Mouse (Mus musculus) CH12F3 (cell line): Measurements from ENCODE around the gene Pnkd.
"Not testable (repeated sequence)": the region's sequence is repeated elsewhere in the genome, so short reads cannot be mapped to it uniquely, and the experiment has no call there.

Source experiments
- in situ Hi-C: fragments of 300-500 bp; cut with MboI; formaldehyde crosslinking; loops from 2 replicates; pipeline ENCODE4 v1.14.3; 2020; ENCODE audit warnings: low sequenced_read_pairs

Gene Pnkd

GRCm38 (mm10) chr1:74278538-74278937, 6.2 kb upstream of the Pnkd start, which contains the start of gene Gpbar1:
Gene Gpbar1 (plus strand): TSS chr1:74278550.
- in situ Hi-C loops, result no loop called here

- in situ Hi-C loops, result no loop called here
Observed at GRCm38 (mm10) chr1:74278988-74279387, 5.7 kb upstream of the Pnkd start.

GRCm38 (mm10) chr1:74280591-74281325, 4.0 kb upstream of the Pnkd start:
- in situ Hi-C loops, result no loop called here

GRCm38 (mm10) chr1:74281372-74281771, 3.4 kb upstream of the Pnkd start:
- in situ Hi-C loops, result no loop called here

- in situ Hi-C loops, result no loop called here
Observed at GRCm38 (mm10) chr1:74281886-74282285, 2.8 kb upstream of the Pnkd start.

GRCm38 (mm10) chr1:74282896-74283625, 1.7 kb upstream of the Pnkd start:
- in situ Hi-C loops, result no loop called here

- in situ Hi-C loops, result no loop called here
Observed at GRCm38 (mm10) chr1:74283686-74284463, 855 bp upstream of the Pnkd start.

GRCm38 (mm10) chr1:74285212-74286010, 681 bp downstream of the Pnkd start:
- in situ Hi-C loops, result no loop called here

- in situ Hi-C loops, result not testable (repeated sequence)
Observed at GRCm38 (mm10) chr1:74286869-74287607, 2.3 kb downstream of the Pnkd start.

- in situ Hi-C loops, result no loop called here
Observed at GRCm38 (mm10) chr1:74288327-74288726, 3.6 kb downstream of the Pnkd start.

GRCm38 (mm10) chr1:74289248-74289647, 4.5 kb downstream of the Pnkd start:
- in situ Hi-C loops, result no loop called here

- in situ Hi-C loops, result no loop called here
Observed at GRCm38 (mm10) chr1:74289740-74290139, 5.0 kb downstream of the Pnkd start.

- in situ Hi-C loops, result no loop called here
Observed at GRCm38 (mm10) chr1:74290141-74290540, 5.4 kb downstream of the Pnkd start.

GRCm38 (mm10) chr1:74292331-74293020, 7.7 kb downstream of the Pnkd start:
- in situ Hi-C loops, result no loop called here

- in situ Hi-C loops, result no loop called here
Observed at GRCm38 (mm10) chr1:74293306-74293960, 8.7 kb downstream of the Pnkd start.

GRCm38 (mm10) chr1:74294090-74294643, 9.4 kb downstream of the Pnkd start:
- in situ Hi-C loops, result no loop called here

GRCm38 (mm10) chr1:74294733-74295455, 10.2 kb downstream of the Pnkd start:
- in situ Hi-C loops, result no loop called here
